Mouse (Mus musculus) retina, adult 2 months (tissue): ENCODE measurements around the gene Fkbp4.

Experiments used
- DNase-seq: peaks from one replicate; pipeline ENCODE4 v3.0.0-alpha.2; 2012; ENCODE audit warnings: low read depth, low spot score

The Fkbp4 gene

GRCm38 (mm10) chr6:128438317-128438870 is at the start of gene Fkbp4:
Gene Fkbp4, minus strand, starts transcription at chr6:128438677.
- DNase-seq: peak; percentile 75

GRCm38 (mm10) chr6:128487736-128488135 is 49.3 kb upstream of the Fkbp4 start:
- DNase-seq: no peak

- DNase-seq: peak; percentile 89
These were observed 41.3 kb upstream of the Fkbp4 start for GRCm38 (mm10) chr6:128479463-128480454.

- no peak for DNase-seq
These were observed 39.0 kb upstream of the Fkbp4 start for GRCm38 (mm10) chr6:128477495-128477894.

- no peak for DNase-seq
These were observed 35.6 kb upstream of the Fkbp4 start for GRCm38 (mm10) chr6:128474112-128474511.

- no peak for DNase-seq
These were observed 31.0 kb upstream of the Fkbp4 start for GRCm38 (mm10) chr6:128469451-128469850.

GRCm38 (mm10) chr6:128467298-128467697 is 28.8 kb upstream of the Fkbp4 start:
- DNase-seq: no peak

GRCm38 (mm10) chr6:128466563-128466962 is 28.1 kb upstream of the Fkbp4 start:
- DNase-seq: no peak

- DNase-seq: no peak
These were observed 27.6 kb upstream of the Fkbp4 start for GRCm38 (mm10) chr6:128466043-128466442.

GRCm38 (mm10) chr6:128464996-128465395 is 26.5 kb upstream of the Fkbp4 start:
- DNase-seq: no peak

- no peak for DNase-seq
These were observed 23.1 kb upstream of the Fkbp4 start for GRCm38 (mm10) chr6:128461606-128462005.

GRCm38 (mm10) chr6:128460729-128461503 is 22.4 kb upstream of the Fkbp4 start:
- DNase-seq: no peak

- no peak for DNase-seq
These were observed 21.8 kb upstream of the Fkbp4 start for GRCm38 (mm10) chr6:128460321-128460720.

- DNase-seq: no peak
These were observed 18.7 kb upstream of the Fkbp4 start for GRCm38 (mm10) chr6:128457186-128457585.

- DNase-seq: no peak
These were observed 17.5 kb upstream of the Fkbp4 start for GRCm38 (mm10) chr6:128455835-128456605.

GRCm38 (mm10) chr6:128447063-128447462 is 8.6 kb upstream of the Fkbp4 start:
- DNase-seq: no peak

- DNase-seq: peak; percentile 44
These were observed 7.5 kb upstream of the Fkbp4 start for GRCm38 (mm10) chr6:128445761-128446535.

- DNase-seq: no peak
These were observed 1.8 kb upstream of the Fkbp4 start for GRCm38 (mm10) chr6:128440238-128440637.

- no peak for DNase-seq
These were observed 429 bp upstream of the Fkbp4 start for GRCm38 (mm10) chr6:128438871-128439341.

- DNase-seq: peak; percentile 69
These were observed 653 bp downstream of the Fkbp4 start for GRCm38 (mm10) chr6:128437731-128438316.
